Mouse (Mus musculus) intestine, embryonic 14.5 days (tissue): ENCODE data around the gene Map3k7cl. TPM values are rescaled to one million over a fixed set of nuclear protein-coding genes. Genes with fewer than 3 reads are reported as not detected.

Experiments used
- ATAC-seq: fragments of 200-750 bp; cut with Nextera tagmentation; replicated peaks from 2 replicates; pipeline ENCODE4 v1.8.0; 2017; ENCODE audit warnings: low read depth, moderate number of reproducible peaks, moderate TSS enrichment, moderate library complexity; ENCODE audit not compliant: low FRiP score, low TSS enrichment
- DNase-seq: peaks from one replicate; pipeline ENCODE4 v3.0.0-alpha.2; 2018; ENCODE audit warnings: low spot score
- H3K27ac ChIP-seq: fragments of 300-500 bp; sonication (generic); 2 replicates; pipeline ENCODE4 v1.5.1; 2014; ENCODE audit warnings: low read depth, mild to moderate bottlenecking, control low read depth
- H3K27me3 ChIP-seq: fragments of 300-500 bp; sonication (generic); replicated peaks from 2 replicates; pipeline ENCODE4 v1.6.1; 2014; ENCODE audit warnings: low read length, control low read depth; ENCODE audit not compliant: control insufficient read depth, insufficient read depth
- H3K36me3 ChIP-seq: fragments of 300-500 bp; sonication (generic); 2 replicates; pipeline ENCODE4 v1.6.1; 2014; ENCODE audit warnings: low read length, control low read depth; ENCODE audit not compliant: control insufficient read depth, insufficient read depth
- H3K4me1 ChIP-seq: fragments of 300-500 bp; sonication (generic); replicated peaks from 2 replicates; pipeline ENCODE4 v1.6.1; 2014; ENCODE audit warnings: low read length, control low read depth, mixed read lengths; ENCODE audit not compliant: control insufficient read depth, insufficient read depth
- H3K4me2 ChIP-seq: fragments of 300-500 bp; sonication (generic); 2 replicates; pipeline ENCODE4 v1.6.1; 2014; ENCODE audit warnings: low read length
- H3K4me3 ChIP-seq: fragments of 300-500 bp; sonication (generic); 2 replicates; pipeline ENCODE4 v1.5.1; 2014; ENCODE audit warnings: low read depth, low read length, control low read depth, mixed read lengths
- H3K9ac ChIP-seq: fragments of 300-500 bp; sonication (generic); 2 replicates; pipeline ENCODE4 v1.6.1; 2014; ENCODE audit warnings: mild to moderate bottlenecking, low read length
- H3K9me3 ChIP-seq: fragments of 300-500 bp; sonication (generic); 2 replicates; pipeline ENCODE4 v1.6.1; 2016; ENCODE audit warnings: low read length, control low read depth; ENCODE audit not compliant: control insufficient read depth
- WGBS: fragments of 180-500 bp; shearing (Covaris S2); extraction: QIAGEN DNeasy Blood & Tissue Kit; methylation state at CpG from one replicate; pipeline ENCODE4 v1.1.7; 2014; 5-methylcytosine and 5-hydroxymethylcytosine counted together
- polyA plus RNA-seq: library from polyadenylated mRNA; unstranded; fragments of >200 nt; fragmentation: Nextera tagmentation; extraction: Ambion mirVana; gene quantifications from 2 replicates; pipeline ENCODE4 v1.2.1, GENCODE M21; 2014

Gene Map3k7cl
- polyA plus RNA-seq, result 0.28 and 0.35 TPM in 2 replicates

DNA sequence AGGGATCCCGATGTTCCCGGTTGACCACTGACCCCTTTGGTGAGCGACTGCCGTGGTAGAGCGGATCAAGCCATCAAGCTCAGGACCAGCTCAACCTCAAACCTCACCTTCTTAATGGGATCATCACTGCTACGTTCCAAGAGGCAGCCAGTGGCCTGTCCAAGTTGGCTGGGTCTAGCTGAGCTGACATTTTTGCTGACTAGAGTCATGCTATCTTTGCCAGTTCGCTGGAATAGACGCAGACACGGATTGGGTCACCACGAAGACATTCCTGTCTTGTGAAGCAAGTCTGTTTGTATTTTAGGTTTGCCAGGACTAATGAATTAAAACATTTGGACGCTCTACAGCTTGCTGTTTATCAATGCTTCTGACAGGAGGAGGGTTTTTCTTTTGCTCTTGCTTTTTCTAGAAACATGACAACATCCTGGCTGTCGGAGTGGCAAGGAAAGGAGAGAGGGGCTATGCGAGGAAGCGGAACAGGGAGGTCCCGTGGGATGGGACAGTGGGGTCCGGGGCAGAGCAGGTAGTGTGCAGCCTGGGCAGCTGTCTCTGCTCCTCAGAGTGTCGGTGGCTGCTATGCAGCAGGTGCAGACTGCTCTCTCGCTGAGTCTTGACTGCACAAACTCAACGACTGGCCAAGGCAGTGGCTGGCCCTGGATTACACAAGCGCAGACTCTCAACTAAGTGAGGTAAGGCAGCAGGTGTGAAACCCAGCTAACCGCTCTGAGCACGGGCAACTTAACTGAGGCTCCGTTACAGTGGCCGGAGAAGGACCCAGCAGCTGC is at the start of gene Map3k7cl:
Gene Map3k7cl (plus strand): TSS at position 424 of the 785 bp plus-strand sequence.
- Histone ChIP-seq H3K27ac (no peak within 1 kb of the TSS; the same call in 1 of the 2 replicates), H3K4me1 (0 out of 2 replicates have a peak, but pooled peaks cover 6% of the 10 kb centered on the region), H3K36me3 (no peaks in the 10 kb centered on the region), H3K4me3 (no peak within 1 kb of the TSS), H3K9ac (no peak within 1 kb of the TSS), H3K27me3 (no peaks in the 10 kb centered on the region), H3K9me3 (no peaks in the 10 kb centered on the region), H3K4me2 (no peak within 1 kb of the TSS)
- ATAC-seq, result no peak
- no peak for DNase-seq
- 66% methylated on average over 24 of the region's 24 CpGs for WGBS

DNA sequence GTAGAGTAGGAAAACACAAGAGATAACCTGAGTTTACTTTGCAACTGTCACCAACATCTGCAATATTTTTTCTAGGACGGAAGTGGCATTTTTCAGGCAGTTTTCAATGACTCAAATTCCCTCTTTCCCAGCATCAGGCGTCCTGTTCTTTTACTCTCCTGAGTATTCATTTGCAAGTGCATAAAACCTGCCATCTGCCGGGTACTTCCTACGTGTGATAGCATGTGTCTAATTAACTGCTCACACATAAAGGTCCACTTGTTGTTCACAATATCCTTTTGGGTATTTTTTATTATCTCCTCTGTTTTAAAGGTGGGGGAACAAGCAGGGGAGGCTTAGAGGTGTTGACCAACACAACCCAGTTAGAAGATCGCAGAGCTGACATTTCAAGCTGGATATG is 41.4 kb upstream of the Map3k7cl start:
- Histone ChIP-seq H3K4me1 (no peaks in the 10 kb centered on the region), H3K9me3 (no peaks in the 10 kb centered on the region), H3K4me2 (no peak overlapping the region), H3K27ac (no peak overlapping the region), H3K36me3 (no peaks in the 10 kb centered on the region), H3K27me3 (no peaks in the 10 kb centered on the region), H3K4me3 (no peak overlapping the region), H3K9ac (no peak overlapping the region)
- no peak for ATAC-seq
- no peak for DNase-seq
- WGBS, result 79% methylated on average over 5 of the region's 5 CpGs

DNA sequence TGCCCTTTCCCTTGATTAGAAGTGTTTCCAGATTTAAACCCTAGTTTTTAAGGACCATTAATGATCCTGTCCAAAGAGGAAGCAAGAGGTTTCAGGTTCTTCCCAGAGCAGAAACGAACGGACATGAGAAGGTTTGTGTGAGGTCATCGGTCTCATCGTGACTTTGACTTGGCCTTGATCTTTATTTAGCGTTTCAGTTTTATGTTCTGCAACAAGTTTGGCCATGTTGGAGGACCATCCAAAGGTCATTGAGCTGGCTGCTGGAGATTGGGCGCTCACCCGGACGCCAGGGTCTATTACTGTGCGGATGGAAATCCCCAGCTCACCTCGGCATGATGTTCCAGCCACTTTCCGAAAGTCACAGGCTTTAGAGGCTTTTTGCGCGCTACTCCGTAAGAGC is 40.8 kb upstream of the Map3k7cl start:
- no peak overlapping the region for H3K27ac ChIP-seq
- H3K4me2 ChIP-seq, result no peak overlapping the region
- H3K9ac ChIP-seq, result no peak overlapping the region
- no peak overlapping the region for H3K4me3 ChIP-seq
- WGBS, result 89% methylated on average over 14 of the region's 14 CpGs
- H3K27me3 ChIP-seq, result no peaks in the 10 kb centered on the region
- no peak for ATAC-seq
- no peaks in the 10 kb centered on the region for H3K9me3 ChIP-seq
- H3K36me3 ChIP-seq, result no peaks in the 10 kb centered on the region
- DNase-seq, result no peak
- no peaks in the 10 kb centered on the region for H3K4me1 ChIP-seq

DNA sequence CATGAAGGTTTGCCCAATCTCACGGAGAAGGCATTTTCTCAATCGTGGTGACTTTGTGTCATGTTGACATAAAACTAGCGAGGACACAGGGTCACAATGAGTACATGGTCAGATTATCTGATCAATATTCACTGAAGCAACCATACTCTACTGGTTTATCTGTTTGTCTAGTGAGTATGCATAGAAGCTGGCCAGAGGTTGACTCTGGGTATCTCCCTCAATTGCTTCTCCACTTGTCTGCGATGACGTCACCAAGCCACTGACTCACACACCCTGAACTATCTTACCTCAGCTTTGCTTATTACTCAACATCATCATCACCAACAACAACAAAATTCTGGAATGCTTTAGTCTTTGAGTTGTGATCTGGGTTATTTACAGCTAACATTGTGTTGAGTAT is 28.9 kb upstream of the Map3k7cl start:
- no peak for ATAC-seq
- no peak overlapping the region for H3K27ac ChIP-seq

DNA sequence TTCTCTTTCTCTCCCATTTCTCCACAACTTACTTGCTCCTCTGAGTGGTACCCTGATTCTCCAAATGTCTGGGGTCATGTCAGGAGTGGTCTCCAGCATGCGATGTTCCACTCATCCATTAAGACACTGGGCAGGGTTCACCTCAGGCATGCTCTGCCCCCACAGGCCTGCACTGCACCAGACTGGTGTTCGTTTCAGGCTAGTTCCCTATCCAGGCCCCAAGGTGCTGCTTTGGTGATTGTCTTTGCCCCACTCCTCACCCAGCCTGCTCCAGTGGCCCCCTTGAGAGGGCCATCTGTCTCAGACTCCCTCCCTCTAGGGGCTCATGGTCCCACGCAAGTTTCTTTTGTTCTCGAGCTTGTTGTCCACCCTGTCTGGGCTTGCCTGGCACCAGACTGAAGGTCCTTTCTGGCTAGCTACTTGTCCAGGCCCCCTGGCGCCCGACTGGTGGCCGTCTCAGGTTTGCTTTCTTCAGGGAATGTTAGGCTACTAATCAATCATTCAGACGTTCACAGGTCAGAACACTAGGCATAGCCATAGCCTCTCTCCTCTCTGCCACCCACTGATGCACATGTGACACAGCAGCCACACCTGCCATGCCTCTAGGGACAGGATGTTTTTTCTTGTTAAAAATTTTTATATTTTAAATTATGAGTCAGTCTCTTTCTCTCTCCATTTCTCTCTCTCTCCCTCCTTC is 25.4 kb upstream of the Map3k7cl start:
- no peaks in the 10 kb centered on the region for H3K9me3 ChIP-seq
- H3K27ac ChIP-seq, result no peak overlapping the region
- no peak overlapping the region for H3K4me3 ChIP-seq
- H3K27me3 ChIP-seq, result no peaks in the 10 kb centered on the region
- H3K9ac ChIP-seq, result no peak overlapping the region
- no peak for DNase-seq
- no peaks in the 10 kb centered on the region for H3K4me1 ChIP-seq
- ATAC-seq, result no peak
- no peak overlapping the region for H3K4me2 ChIP-seq
- no peaks in the 10 kb centered on the region for H3K36me3 ChIP-seq
- whole genome bisulfite sequencing, result 59% methylated on average over 8 of the region's 8 CpGs

More for the DNA sequence above, 28.9 kb upstream of the Map3k7cl start:
- WGBS, result 78% methylated on average over 5 of the region's 5 CpGs
- H3K9me3 ChIP-seq, result no peaks in the 10 kb centered on the region
- no peaks in the 10 kb centered on the region for H3K4me1 ChIP-seq
- no peaks in the 10 kb centered on the region for H3K36me3 ChIP-seq
- no peak for DNase-seq
- no peak overlapping the region for H3K9ac ChIP-seq
- H3K4me3 ChIP-seq, result no peak overlapping the region
- H3K27me3 ChIP-seq, result no peaks in the 10 kb centered on the region
- H3K4me2 ChIP-seq, result no peak overlapping the region

DNA sequence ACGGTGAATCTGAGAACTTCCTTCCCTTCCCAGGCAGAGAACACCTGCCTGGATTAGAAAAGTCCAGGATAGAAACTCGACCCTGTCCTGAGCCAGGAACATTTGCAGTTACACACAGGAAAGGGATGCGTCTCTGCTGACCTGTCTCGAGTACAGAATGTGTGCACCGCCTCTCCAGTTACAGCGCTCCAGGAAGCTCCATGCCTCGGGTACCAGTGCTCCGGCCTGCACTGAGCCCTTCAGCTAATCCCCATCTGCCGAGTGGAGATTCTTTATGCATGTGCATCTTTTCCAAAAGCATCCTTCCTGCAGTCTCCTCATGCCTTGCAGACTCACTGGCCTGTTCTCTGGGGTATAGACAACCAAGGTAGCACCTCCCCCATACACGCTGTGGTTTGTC is 24.4 kb upstream of the Map3k7cl start:
- no peak overlapping the region for H3K9ac ChIP-seq
- no peak overlapping the region for H3K4me2 ChIP-seq
- H3K4me3 ChIP-seq, result no peak overlapping the region
- ATAC-seq (no peak), DNase-seq (no peak)
- H3K4me1 ChIP-seq, result no peaks in the 10 kb centered on the region
- WGBS, result 60% methylated on average over 10 of the region's 10 CpGs
- no peak overlapping the region for H3K27ac ChIP-seq
- no peaks in the 10 kb centered on the region for H3K27me3 ChIP-seq
- no peaks in the 10 kb centered on the region for H3K9me3 ChIP-seq
- H3K36me3 ChIP-seq, result no peaks in the 10 kb centered on the region

DNA sequence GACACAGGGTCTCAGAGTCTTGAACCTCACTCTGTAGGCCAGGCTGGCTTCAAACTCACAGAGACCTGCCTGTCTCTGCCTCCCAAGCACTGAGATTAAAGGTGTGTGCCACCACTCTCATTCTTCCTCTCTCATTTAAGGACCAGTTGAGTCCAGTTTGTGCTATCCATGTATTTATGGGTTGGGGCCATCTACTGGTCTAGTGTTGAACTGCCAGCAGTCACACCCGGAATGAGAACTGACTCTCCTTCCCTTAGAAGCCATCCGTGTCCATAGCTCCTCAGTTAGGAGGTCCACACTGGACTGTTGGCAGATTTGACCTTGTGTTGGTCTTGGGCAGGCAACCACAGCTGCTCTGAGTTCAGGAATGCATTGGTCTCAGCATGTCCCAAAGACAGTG is 4.8 kb upstream of the Map3k7cl start:
- Histone ChIP-seq H3K36me3 (no peaks in the 10 kb centered on the region), H3K9ac (no peak overlapping the region), H3K4me3 (no peak overlapping the region), H3K4me1 (no peaks in the 10 kb centered on the region), H3K27me3 (no peaks in the 10 kb centered on the region), H3K4me2 (no peak overlapping the region), H3K9me3 (no peaks in the 10 kb centered on the region), H3K27ac (no peak overlapping the region)
- WGBS, result 66% methylated on average over 2 of the region's 2 CpGs
- no peak for DNase-seq
- no peak for ATAC-seq

DNA sequence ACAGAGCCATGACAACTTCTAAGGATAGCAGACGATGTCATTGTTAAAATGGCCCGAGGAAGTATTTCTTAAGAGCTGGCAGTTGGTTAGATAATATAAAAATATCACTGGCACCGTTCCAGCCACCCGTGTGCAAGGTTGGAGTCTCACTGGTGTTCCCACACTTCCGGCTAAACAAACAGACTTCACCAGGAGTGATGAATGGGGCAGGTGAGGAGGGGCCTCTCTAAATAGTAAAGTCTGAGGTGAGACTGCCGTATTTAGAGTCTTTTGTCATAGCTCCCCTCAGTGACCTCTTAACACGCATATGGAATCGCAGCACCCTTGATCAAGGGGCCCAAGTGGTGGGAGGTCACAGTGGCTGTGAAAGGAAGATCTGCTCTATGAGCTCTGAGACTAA is 3.2 kb downstream of the Map3k7cl start:
- 37% methylated on average over 8 of the region's 8 CpGs for WGBS
- H3K4me2 ChIP-seq, result no peak overlapping the region
- no peak for ATAC-seq

More for the DNA sequence above, 3.2 kb downstream of the Map3k7cl start:
- no peak for DNase-seq
- H3K9me3 ChIP-seq, result no peaks in the 10 kb centered on the region
- no peak overlapping the region for H3K9ac ChIP-seq
- H3K36me3 ChIP-seq, result no peaks in the 10 kb centered on the region
- no peak overlapping the region for H3K4me3 ChIP-seq
- 0 out of 2 replicates have a peak, but pooled peaks cover 6% of the 10 kb centered on the region for H3K4me1 ChIP-seq
- H3K27ac ChIP-seq, result no peak overlapping the region
- H3K27me3 ChIP-seq, result no peaks in the 10 kb centered on the region
